Mouse (Mus musculus) spleen, adult 2 months (tissue): ENCODE measurements around the gene Apaf1. TPM values are rescaled to one million over a fixed set of nuclear protein-coding genes. Genes with fewer than 3 reads are reported as not detected.

Experiments
- DNase-seq, 2 experiments: peaks; one replicate each; pipeline versions ENCODE4 v3.0.0 to v3.0.0-alpha.2; 2012 to 2021; ENCODE audit warnings: low spot score in 2 of 2, low read depth in 1 of 2
- H3K27ac ChIP-seq: fragments of 200-500 bp; 2 replicates; pipeline ENCODE4 v1.5.1; 2012; ENCODE audit warnings: low read length, inconsistent platforms; ENCODE audit not compliant: insufficient read depth
- H3K27me3 ChIP-seq: fragments of 200-500 bp; 2 replicates; pipeline ENCODE4 v1.6.1; 2012; ENCODE audit warnings: mild to moderate bottlenecking, moderate library complexity, low read length, inconsistent platforms; ENCODE audit not compliant: control insufficient read depth, insufficient read depth
- H3K36me3 ChIP-seq: fragments of 200-500 bp; 2 replicates; pipeline ENCODE4 v1.6.1; 2012; ENCODE audit warnings: mild to moderate bottlenecking, low read length, inconsistent platforms; ENCODE audit not compliant: control insufficient read depth, insufficient read depth
- H3K4me1 ChIP-seq: fragments of 200-500 bp; 2 replicates; pipeline ENCODE4 v1.6.1; 2011; ENCODE audit warnings: inconsistent platforms; ENCODE audit not compliant: control insufficient read depth, insufficient read depth, insufficient read length
- H3K4me3 ChIP-seq: fragments of 200-500 bp; 2 replicates; pipeline ENCODE4 v1.5.1; 2011; ENCODE audit warnings: mild to moderate bottlenecking, inconsistent platforms; ENCODE audit not compliant: insufficient read depth, insufficient read length; ENCODE audit errors: extremely low read depth
- CTCF ChIP-seq: fragments of 200-500 bp; IDR thresholded peaks from 2 replicates; pipeline ENCODE4 v1.5.1; 2011; ENCODE audit warnings: mild to moderate bottlenecking, inconsistent platforms; ENCODE audit not compliant: insufficient read depth, insufficient read length, insufficient replicate concordance; ENCODE audit errors: extremely low read depth
- POLR2A ChIP-seq: fragments of 200-500 bp; IDR thresholded peaks from 2 replicates; pipeline ENCODE4 v1.6.1; 2011; ENCODE audit warnings: low read depth, low read length, inconsistent platforms
- WGBS: fragments of 180-500 bp; shearing (Covaris S2); methylation state at CpG from one replicate; pipeline ENCODE4 v1.1.7; 2018; 5-methylcytosine and 5-hydroxymethylcytosine counted together
- polyA plus RNA-seq: library from polyadenylated mRNA; depleted of rRNA; stranded (reverse); fragments of >200 nt; gene quantifications from 2 replicates; pipeline ENCODE4 v1.2.3, GENCODE M21; 2012

Gene Apaf1
- polyA plus RNA-seq, 1 experiment = 6.5 TPM

DNA sequence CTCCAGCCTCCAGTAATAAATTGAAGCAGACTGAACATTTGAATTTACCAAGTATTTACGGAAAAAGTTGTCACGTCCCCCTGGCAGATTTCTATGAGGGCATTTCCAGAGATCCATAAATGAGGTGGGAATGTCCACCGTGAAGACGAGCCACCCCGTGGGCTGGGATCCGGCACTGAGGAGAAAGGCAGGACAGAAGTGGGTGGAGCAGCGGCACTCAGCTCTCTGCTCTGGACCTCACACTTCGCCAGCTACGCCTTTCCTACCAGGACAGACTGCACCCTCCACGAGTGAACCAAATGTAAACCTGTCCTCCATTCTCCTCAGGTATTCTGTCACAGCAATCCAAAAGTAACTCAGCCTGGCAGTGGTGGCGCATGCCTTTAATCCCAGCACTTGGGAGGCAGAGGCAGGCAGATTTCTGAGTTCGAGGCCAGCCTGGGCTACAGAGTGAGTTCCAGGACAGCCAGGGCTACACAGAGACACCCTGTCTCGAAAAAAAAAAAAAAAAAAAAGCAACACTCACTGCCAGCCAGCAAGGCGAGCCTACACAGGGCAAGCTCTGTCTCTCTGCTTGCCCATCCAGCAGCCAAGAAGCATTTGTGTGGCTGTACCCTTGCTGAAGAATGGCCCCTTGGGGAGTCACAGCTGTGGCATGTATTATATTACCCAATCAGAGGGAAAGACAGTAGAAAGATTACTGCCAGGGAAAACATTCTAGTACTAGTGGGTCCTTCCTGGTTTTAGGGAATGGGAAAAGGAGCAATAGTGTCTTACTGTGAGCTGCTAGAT is 20.4 kb upstream of the Apaf1 start:
- peaks cover 2% of the 10 kb centered on the region; the same call in 1 of the 2 replicates for H3K36me3 ChIP-seq
- 89% methylated on average over 14 of the region's 14 CpGs for WGBS
- H3K27me3 ChIP-seq = no peaks in the 10 kb centered on the region
- no peaks in the 10 kb centered on the region for H3K4me1 ChIP-seq
- DNase-seq = no peak
- TF ChIP-seq CTCF (no peak), POLR2A (no peak)
- no peak overlapping the region for H3K27ac ChIP-seq
- no peak overlapping the region for H3K4me3 ChIP-seq

DNA sequence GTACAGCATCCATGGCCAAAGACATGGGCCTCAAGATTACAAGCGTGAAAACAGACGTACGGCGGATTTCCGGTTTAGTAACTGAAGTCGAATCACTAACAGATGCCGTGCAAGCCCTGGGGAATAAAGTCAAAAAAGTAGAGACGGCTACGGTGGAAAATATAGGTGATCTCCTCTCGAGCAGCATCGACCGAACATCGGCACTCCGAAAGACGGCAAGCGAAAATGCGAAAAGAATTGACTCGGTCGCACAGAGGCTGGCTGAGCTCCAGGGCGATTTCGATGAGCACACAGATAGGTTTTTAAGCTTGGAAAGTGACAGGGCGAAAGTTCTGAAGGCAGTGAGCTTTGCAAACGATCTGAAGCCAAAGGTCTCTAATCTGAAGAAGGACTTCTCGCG is 19.4 kb upstream of the Apaf1 start:
- H3K27me3 ChIP-seq = no peaks in the 10 kb centered on the region
- no peak for DNase-seq
- 96% methylated on average over 25 of the region's 25 CpGs for WGBS
- H3K27ac ChIP-seq = no peak overlapping the region
- TF ChIP-seq CTCF (no peak), POLR2A (no peak)
- no peaks in the 10 kb centered on the region for H3K4me1 ChIP-seq
- H3K36me3 ChIP-seq = peaks cover 2% of the 10 kb centered on the region; the same call in 1 of the 2 replicates
- H3K4me3 ChIP-seq = no peak overlapping the region

DNA sequence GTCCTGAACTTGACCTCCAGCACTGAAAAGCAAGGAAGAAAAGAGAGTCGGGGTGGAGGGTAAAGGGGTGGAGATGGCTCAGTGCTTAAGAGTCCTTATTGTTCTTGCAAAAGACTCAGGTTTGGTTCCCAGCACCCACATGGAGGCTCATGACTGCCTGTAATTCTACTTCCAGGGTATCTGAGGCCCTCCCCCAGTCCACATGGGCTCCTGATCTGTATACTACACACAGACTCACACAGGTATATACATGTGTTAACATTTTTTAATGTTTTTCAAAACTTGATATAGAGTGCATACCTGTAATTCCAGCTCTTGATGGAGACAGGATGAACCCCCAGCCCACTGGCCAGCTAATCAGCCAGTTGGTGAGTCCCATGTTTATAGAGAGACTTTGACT is 17.5 kb upstream of the Apaf1 start:
- WGBS = 100% methylated on average over 1 of the region's 1 CpGs
- Histone ChIP-seq H3K36me3 (peaks cover 5% of the 10 kb centered on the region; the same call in 1 of the 2 replicates), H3K4me3 (no peak overlapping the region), H3K27me3 (no peaks in the 10 kb centered on the region), H3K4me1 (no peaks in the 10 kb centered on the region), H3K27ac (no peak overlapping the region)
- DNase-seq = no peak
- TF ChIP-seq POLR2A = no peak
- TF ChIP-seq CTCF = no peak

- no peaks in the 10 kb centered on the region for H3K27me3 ChIP-seq
- 96% methylated on average over 8 of the region's 8 CpGs for WGBS
- H3K4me3 ChIP-seq = no peak overlapping the region
- H3K36me3 ChIP-seq = peaks cover 5% of the 10 kb centered on the region; the same call in 1 of the 2 replicates
- no peak for TF ChIP-seq POLR2A
- TF ChIP-seq CTCF = no peak
- no peaks in the 10 kb centered on the region for H3K4me1 ChIP-seq
- no peak for DNase-seq
- H3K27ac ChIP-seq = no peak overlapping the region
These were observed 15.5 kb upstream of the Apaf1 start for GRCm38 (mm10) chr10:91098056-91098455.

DNA sequence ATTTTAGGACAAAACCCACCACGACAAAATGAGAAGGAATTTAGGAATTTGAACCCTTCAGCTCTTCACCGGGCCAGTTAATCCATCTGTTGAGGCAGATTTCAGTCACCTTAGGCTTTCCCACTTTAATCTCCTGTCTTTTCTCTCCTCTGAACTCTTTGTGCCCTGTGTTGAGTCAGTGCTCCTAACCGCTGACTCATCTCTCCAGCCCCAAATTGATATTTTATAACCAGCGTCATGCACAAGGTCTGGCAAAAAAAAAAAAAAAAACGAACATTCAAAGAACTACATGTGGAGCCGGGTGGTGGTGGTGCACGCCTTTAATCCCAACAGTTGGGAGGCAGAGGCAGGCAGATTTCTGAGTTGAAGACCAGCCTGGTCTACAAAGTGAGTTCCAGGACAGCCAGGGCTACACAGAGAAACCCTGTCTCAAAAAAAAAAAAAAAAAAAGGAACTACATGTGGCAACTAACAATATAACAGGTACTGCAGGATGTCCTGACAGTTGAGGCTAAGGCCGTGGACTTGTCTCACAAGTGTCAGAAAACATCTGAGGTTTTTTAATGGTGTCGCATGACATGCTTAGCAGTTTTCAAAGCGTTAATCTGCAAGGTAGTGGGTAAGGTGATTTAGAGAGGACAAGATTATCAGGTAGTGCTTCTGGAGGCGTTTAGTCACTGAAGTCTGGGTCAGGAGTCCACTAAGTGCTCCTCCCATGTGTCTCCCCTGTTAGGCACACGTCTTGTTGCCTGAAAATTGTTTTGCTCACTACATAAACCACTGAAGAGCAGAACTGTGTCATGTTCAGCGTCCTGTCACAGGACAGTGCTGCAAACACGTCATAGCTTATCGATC is 11.9 kb upstream of the Apaf1 start:
- H3K4me1 ChIP-seq = no peaks in the 10 kb centered on the region
- H3K36me3 ChIP-seq = 0 out of 2 replicates have a peak, but pooled peaks cover 3% of the 10 kb centered on the region
- no peak for TF ChIP-seq POLR2A
- TF ChIP-seq CTCF = no peak
- WGBS = 66% methylated on average over 15 of the region's 15 CpGs
- H3K27me3 ChIP-seq = no peaks in the 10 kb centered on the region
- no peak overlapping the region for H3K27ac ChIP-seq
- no peak overlapping the region for H3K4me3 ChIP-seq
- no peak for DNase-seq

DNA sequence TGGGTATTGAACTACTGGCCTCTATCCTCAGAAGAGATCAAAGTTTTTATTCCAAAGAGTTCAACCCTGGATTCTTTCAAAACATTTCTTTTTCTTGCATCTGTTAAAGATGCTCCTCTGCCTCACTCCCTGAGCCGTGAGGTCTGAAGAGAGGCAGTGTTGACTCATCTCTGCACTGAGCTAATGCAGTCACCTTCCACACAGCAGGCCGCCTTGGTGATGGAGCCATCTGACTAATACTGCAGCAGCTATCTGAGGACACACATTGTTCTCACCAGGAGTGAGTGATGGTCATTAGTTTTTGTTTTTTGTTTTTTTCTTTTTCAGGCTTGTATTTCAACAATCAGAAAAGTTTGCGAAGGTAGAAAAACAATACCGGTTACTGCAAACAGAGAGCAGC is 10.2 kb upstream of the Apaf1 start:
- H3K27me3 ChIP-seq = no peaks in the 10 kb centered on the region
- TF ChIP-seq POLR2A = no peak
- TF ChIP-seq CTCF = no peak

DNA sequence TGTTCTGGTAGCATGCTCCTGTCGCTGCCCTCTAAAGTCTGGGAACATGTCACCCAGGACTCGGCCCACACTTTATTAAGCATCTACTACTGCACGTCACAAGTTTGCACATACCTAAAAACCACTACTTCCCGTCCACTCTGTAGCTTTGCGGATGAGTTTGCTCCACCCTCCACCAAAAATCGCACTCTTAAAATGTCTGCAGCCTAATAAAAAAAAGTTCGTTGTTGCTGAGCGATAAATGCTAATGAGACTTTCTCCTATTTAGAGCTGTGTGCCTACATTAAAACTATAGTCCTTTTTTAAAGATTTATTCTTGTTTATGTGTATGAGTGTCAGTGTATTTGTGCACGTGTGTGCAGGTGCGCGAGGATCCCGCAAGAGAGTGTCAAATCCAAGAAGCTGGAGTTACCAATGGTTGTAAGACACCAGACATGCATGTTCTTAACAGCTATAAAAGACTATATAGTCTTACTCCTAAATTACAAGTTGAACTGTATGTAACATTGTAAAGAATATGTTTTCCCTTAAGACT is 890 bp upstream of the Apaf1 start:
- WGBS = 31% methylated on average over 12 of the region's 12 CpGs
- Histone ChIP-seq H3K27ac (no peak overlapping the region; the same call in 1 of the 2 replicates), H3K4me1 (no peaks in the 10 kb centered on the region), H3K4me3 (peak overlapping the region; percentile 72), H3K27me3 (no peaks in the 10 kb centered on the region), H3K36me3 (no peaks in the 10 kb centered on the region; the same call in 1 of the 2 replicates)
- DNase-seq = no peak
- TF ChIP-seq CTCF (no peak), POLR2A (no peak)

More for the DNA sequence above, 10.2 kb upstream of the Apaf1 start:
- 94% methylated on average over 4 of the region's 4 CpGs for WGBS
- Histone ChIP-seq H3K27ac (no peak overlapping the region), H3K4me3 (no peak overlapping the region), H3K4me1 (no peaks in the 10 kb centered on the region), H3K36me3 (0 out of 2 replicates have a peak, but pooled peaks cover 3% of the 10 kb centered on the region)
- DNase-seq = no peak
